Mouse (Mus musculus) C2C12 (cell line): Measurements from ENCODE around the gene Plcb4.

Source experiments
- CEBPB ChIP-seq: IDR thresholded peaks from one replicate; pipeline ENCODE4 v1.6.1; 2011; ENCODE audit warnings: low read depth, mild to moderate bottlenecking, control low read depth, moderate library complexity
- CTCF ChIP-seq: IDR thresholded peaks from one replicate; pipeline ENCODE4 v1.5.1; 2011; ENCODE audit not compliant: control insufficient read depth, insufficient read depth, insufficient read length
- FOSL1 ChIP-seq: IDR thresholded peaks from one replicate; pipeline ENCODE4 v1.8.0; 2011; ENCODE audit warnings: mild to moderate bottlenecking, low read length; ENCODE audit not compliant: poor library complexity, insufficient read depth, severe bottlenecking
- MAX ChIP-seq: IDR thresholded peaks from one replicate; pipeline ENCODE4 v1.6.1; 2011; ENCODE audit warnings: mild to moderate bottlenecking, control low read depth
- MYOG ChIP-seq: IDR thresholded peaks from one replicate; pipeline ENCODE4 v1.6.1; 2011; ENCODE audit not compliant: control insufficient read depth, insufficient read length; ENCODE audit errors: extremely low read depth
- USF1 ChIP-seq: IDR thresholded peaks from one replicate; pipeline ENCODE4 v1.6.1; 2011; ENCODE audit warnings: low read depth, mild to moderate bottlenecking, control low read depth, moderate library complexity

DNA sequence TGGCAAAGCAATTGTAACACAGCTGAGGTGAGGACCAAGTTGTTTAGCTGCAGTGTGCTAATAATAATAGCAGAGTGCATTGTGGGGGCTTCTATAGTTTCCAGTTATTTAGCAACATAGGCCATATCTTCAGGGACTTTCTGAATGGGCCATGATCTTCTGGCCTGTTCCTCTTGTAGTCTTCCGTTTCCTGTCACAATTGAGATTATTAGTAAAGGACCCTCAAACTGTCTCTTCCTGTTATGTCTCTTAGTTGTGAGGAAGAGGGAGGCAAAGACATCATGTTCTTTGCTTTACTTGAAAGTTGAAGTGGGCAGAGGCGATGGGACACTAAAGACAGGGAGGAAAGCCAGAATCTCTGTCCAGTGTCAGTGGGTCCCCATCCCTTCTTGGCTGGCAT, 195.2 kb downstream of the Plcb4 start:
- TF ChIP-seq USF1 (no peak), FOSL1 (no peak), CTCF (no peak), CEBPB (no peak), MYOG (no peak), MAX (no peak)
